Mouse (Mus musculus): Measurements from ENCODE around the gene Cntnap5a. TPM values are rescaled to one million over a fixed set of nuclear protein-coding genes. Genes with fewer than 3 reads are reported as not detected.

Cntnap5a gene
- 5.9 TPM in 2 replicates for total RNA-seq (2021)
- long read RNA-seq, experiment 1, partial matches to known transcripts, result 0 of 1 reads
- long read RNA-seq, experiment 1, other reads (novel, unspliced or antisense), result 1 of 1 reads
- long read RNA-seq, experiment 2, partial matches to known transcripts, result 0 of 1 reads
- long read RNA-seq, experiment 2, other reads (novel, unspliced or antisense), result 1 of 1 reads

- peak; percentile 81 for DNase-seq
Observed at GRCm38 (mm10) chr1:115684518-115685368, at the start of gene Cntnap5a. Gene Cntnap5a, plus strand, starts transcription at chr1:115684756.

GRCm38 (mm10) chr1:115646921-115647320, 37.6 kb upstream of the Cntnap5a start:
- DNase-seq, result no peak

- no peak for DNase-seq
Observed at GRCm38 (mm10) chr1:115658343-115659064, 26.1 kb upstream of the Cntnap5a start.

- DNase-seq, result no peak
Observed at GRCm38 (mm10) chr1:115686494-115686893, 1.9 kb downstream of the Cntnap5a start.

- no peak for DNase-seq
Observed at GRCm38 (mm10) chr1:115699798-115700197, 15.2 kb downstream of the Cntnap5a start.

GRCm38 (mm10) chr1:115742556-115742955, 58.0 kb downstream of the Cntnap5a start:
- DNase-seq, result peak; percentile 54

- DNase-seq, result no peak
Observed at GRCm38 (mm10) chr1:115745569-115745968, 61.0 kb downstream of the Cntnap5a start.

GRCm38 (mm10) chr1:115784737-115785136, 100.2 kb downstream of the Cntnap5a start:
- DNase-seq, result no peak

- DNase-seq, result peak; percentile 40
Observed at GRCm38 (mm10) chr1:115842591-115842990, 158.0 kb downstream of the Cntnap5a start.

- no peak for DNase-seq
Observed at GRCm38 (mm10) chr1:115847605-115848004, 163.0 kb downstream of the Cntnap5a start.

GRCm38 (mm10) chr1:115852206-115852605, 167.7 kb downstream of the Cntnap5a start:
- no peak for DNase-seq

GRCm38 (mm10) chr1:115918396-115918795, 233.8 kb downstream of the Cntnap5a start:
- no peak for DNase-seq

- no peak for DNase-seq
Observed at GRCm38 (mm10) chr1:115925953-115926665, 241.6 kb downstream of the Cntnap5a start.

GRCm38 (mm10) chr1:115932045-115932444, 247.5 kb downstream of the Cntnap5a start:
- no peak for DNase-seq

GRCm38 (mm10) chr1:115945892-115946291, 261.3 kb downstream of the Cntnap5a start:
- DNase-seq, result no peak

- no peak for DNase-seq
Observed at GRCm38 (mm10) chr1:115956528-115956927, 272.0 kb downstream of the Cntnap5a start.

- no peak for DNase-seq
Observed at GRCm38 (mm10) chr1:115964993-115965575, 280.5 kb downstream of the Cntnap5a start.

GRCm38 (mm10) chr1:115990204-115990603, 305.6 kb downstream of the Cntnap5a start:
- peak; percentile 6 for DNase-seq

GRCm38 (mm10) chr1:116015768-116016167, 331.2 kb downstream of the Cntnap5a start:
- DNase-seq, result no peak

GRCm38 (mm10) chr1:116029653-116030052, 345.1 kb downstream of the Cntnap5a start:
- DNase-seq, result no peak

GRCm38 (mm10) chr1:116035897-116036296, 351.3 kb downstream of the Cntnap5a start:
- no peak for DNase-seq

- no peak for DNase-seq
Observed at GRCm38 (mm10) chr1:116036894-116037293, 352.3 kb downstream of the Cntnap5a start.

Data from adrenal gland, postnatal 14 days (tissue).